Mouse (Mus musculus) 3134 (cell line): ENCODE measurements around the gene Cebpa.
A peak's percentile ranks its signal among the peaks of the same experiment; 100 is the strongest.

Experiments
- DNase-seq: peaks from one replicate; pipeline ENCODE4 v3.0.0-alpha.2; 2011; ENCODE audit warnings: low spot score; ENCODE audit not compliant: insufficient read length; ENCODE audit errors: extremely low read depth

Cebpa gene

GRCm38 (mm10) chr7:35118841-35119413, at the start of gene Cebpa:
Gene Cebpa, plus strand, starts transcription at chr7:35119293.
- no peak for DNase-seq

GRCm38 (mm10) chr7:35076645-35077044, 42.4 kb upstream of the Cebpa start:
- DNase-seq: peak; percentile 43

- DNase-seq: peak; percentile 34
These were observed 38.2 kb upstream of the Cebpa start for GRCm38 (mm10) chr7:35080843-35081338.

GRCm38 (mm10) chr7:35081406-35082104, 37.5 kb upstream of the Cebpa start:
- no peak for DNase-seq

- DNase-seq: peak; percentile 23
These were observed 34.3 kb upstream of the Cebpa start for GRCm38 (mm10) chr7:35084565-35085360.

- no peak for DNase-seq
These were observed 32.7 kb upstream of the Cebpa start for GRCm38 (mm10) chr7:35086271-35086861.

DNA sequence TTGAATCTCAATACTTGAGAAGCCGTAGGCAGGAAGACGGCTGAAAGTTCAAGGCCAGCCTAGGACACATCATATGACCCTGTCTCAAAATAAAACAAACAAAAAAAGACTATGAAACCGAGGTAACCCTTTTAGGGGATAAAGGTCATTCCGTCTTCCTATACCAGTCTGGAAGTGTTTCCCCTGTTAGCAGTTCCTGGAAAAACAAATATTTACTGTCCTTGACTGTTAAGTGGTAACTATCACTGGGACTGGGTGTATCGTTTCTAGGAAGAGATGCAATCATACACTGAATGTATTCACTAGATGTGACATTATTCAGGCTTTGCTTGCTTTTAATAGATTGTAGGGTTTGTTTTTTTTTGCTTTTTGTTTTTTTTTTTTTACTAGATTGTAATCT, 28.5 kb upstream of the Cebpa start:
- no peak for DNase-seq

- DNase-seq: no peak
These were observed 24.0 kb upstream of the Cebpa start for GRCm38 (mm10) chr7:35094975-35095678.

GRCm38 (mm10) chr7:35098777-35099176, 20.3 kb upstream of the Cebpa start:
- no peak for DNase-seq

- no peak for DNase-seq
These were observed 19.6 kb upstream of the Cebpa start for GRCm38 (mm10) chr7:35099528-35099927.

DNA sequence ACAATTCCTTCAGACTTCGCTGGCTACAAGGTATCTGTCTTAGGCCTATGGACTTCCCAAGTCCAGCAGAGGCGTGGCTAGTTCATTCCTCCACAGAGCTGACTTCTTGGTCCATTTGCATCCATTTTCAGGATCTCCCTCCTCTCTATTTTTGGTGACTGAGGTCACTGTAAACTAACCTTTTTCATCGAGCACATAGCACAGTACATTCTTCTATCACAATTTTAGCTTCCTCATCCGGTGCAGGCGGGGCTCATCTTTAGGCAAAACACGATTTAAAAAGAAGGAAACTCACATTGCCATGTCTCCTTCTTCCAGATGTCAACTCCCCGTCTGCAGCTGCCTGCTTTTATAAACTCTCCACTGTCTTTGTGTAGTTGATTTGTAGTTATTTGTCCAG, 12.5 kb upstream of the Cebpa start:
- no peak for DNase-seq

- no peak for DNase-seq
These were observed 11.5 kb upstream of the Cebpa start for GRCm38 (mm10) chr7:35107630-35108029.

DNA sequence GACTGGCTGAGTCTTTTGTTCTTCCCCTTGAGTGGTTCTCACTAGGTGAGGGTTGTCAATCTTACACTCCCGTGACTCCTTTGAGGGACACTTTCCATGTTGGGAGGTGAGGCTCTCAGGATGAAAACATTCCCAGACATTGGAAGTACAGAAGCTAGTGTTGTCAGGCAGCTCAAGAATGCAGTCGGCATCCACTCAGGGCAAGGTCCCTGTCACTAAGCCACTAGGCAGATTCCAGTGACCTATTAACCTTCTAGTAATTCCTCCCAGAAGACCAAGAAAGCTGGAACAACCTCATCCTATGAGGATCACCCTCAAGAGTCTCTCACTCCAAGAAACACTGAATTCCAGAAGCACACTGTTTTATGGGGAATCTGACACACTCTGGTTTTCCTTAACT, 11.0 kb upstream of the Cebpa start:
- no peak for DNase-seq

- DNase-seq: no peak
These were observed 10.4 kb upstream of the Cebpa start for GRCm38 (mm10) chr7:35108663-35109062.

- DNase-seq: no peak
These were observed 6.0 kb upstream of the Cebpa start for GRCm38 (mm10) chr7:35113136-35113535.

DNA sequence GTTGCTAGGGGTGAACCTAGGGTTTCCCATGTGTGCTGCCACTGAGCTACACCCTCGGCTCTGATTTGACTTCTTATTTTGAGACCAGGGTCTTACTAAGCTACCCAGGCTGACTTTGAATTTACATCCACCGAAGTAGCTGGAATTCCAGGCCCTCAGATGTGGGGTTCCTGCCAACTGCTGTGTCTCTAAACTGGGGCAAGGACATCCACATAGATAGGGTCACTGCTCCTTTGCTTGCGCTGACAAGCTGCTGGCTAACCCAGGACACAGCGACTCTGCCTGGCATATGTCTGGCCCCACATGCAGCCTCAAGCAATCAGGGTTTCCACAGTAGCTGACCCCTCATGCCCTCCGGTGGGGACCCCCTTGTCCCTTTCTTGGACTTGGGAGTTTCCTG, 5.4 kb upstream of the Cebpa start:
- DNase-seq: no peak

DNA sequence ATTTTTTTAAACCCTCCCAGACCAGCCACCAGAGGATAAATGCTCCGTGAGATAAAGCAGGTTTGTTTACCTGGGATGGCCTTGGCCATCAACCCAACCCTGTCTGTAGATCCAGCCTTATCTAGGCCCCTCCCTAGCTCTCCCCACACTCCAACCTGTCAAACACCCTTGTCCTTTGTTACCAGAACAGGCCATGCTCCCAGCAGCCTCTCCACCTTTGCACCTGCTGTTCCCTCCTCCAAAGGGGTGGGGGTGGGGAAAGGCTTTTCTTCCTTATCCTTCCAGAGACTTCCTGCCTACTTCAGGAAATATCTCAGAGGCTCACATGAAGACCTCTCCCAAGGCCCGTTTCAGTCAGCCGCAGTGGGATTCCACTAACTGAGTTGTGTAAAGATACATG, 2.6 kb upstream of the Cebpa start:
- DNase-seq: no peak

DNA sequence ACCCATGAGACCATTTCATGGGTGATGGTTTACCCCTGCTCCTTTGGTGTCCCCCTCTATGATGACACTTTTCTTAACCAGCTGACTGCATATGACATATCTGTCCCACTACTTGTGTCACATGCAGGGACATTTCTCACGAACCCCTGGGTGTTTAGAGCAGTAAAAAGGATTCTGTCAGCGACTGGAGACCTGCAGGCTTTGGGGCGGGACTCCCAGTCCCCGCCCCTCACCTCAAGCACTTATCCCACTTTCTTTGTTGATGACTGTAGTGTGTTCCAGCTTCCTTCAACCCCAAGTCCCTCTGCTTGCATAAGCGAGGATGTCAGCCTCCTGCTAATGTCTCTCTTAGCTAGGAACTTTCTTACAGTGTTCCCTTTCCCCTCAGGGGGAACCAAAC, 2.0 kb upstream of the Cebpa start:
- no peak for DNase-seq

GRCm38 (mm10) chr7:35117761-35118098, 1.4 kb upstream of the Cebpa start:
- DNase-seq: no peak

DNA sequence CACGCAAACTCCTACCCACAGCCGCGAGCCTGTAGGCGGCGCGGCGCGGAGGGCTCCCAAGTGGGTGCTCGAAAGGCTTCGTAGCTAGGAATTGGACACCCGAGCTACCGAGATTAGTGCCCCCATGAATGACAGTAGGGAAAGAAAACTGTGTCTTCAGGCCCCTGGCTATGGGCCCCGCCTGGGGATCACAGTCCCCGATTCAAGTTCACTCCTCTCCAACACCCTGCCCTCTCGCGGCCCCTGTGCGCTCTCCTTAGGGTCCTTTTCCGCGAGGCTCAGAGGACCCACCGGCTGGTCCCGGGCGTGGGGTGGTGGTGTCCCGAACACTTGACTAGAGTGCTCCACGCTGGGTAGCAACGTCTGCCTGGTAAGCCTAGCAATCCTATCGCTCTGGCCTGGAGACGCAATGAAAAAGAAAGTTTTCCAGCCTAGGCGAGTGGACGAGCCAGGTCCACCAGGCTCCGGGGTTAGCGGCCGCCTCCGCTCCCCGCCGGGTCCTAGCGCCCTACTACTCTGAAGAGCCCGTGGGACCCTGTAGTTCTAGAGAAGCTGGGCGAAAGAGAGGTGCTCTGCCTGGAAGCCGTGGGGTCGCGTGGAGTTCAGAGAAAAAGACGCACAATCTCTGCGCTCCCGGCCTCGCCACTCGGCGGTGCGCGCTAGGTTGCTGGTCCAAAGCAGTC, 853 bp upstream of the Cebpa start:
- no peak for DNase-seq
